Mouse (Mus musculus): ENCODE measurements at regions not wholly inside any gene's neighbourhood (a gene's known extent, or its start where the extent isn't known, plus 50 kb on each side); places are given as distances from the start of the nearest gene placed in this dataset.

- intact Hi-C loops (cut with DNase I) = no loop called here
- no peak for DNase-seq
Measured at GRCm38 (mm10) chr7:113108442-113109000, 98.7 kb upstream of the Arntl start.

GRCm38 (mm10) chr7:113109481-113109880, 97.8 kb upstream of the Arntl start:
- intact Hi-C loops (cut with DNase I) = no loop called here
- DNase-seq = no peak

- intact Hi-C loops (cut with DNase I) = no loop called here
- DNase-seq = no peak
Measured at GRCm38 (mm10) chr7:113110867-113111508, 96.3 kb upstream of the Arntl start.

- intact Hi-C loops (cut with DNase I) = no loop called here
- no peak for DNase-seq
Measured at GRCm38 (mm10) chr7:113113266-113113893, 93.9 kb upstream of the Arntl start.

GRCm38 (mm10) chr7:113117599-113117998, 89.7 kb upstream of the Arntl start:
- no peak for DNase-seq
- intact Hi-C loops (cut with DNase I) = no loop called here

GRCm38 (mm10) chr7:113121911-113122319, 85.3 kb upstream of the Arntl start:
- no peak for DNase-seq
- intact Hi-C loops (cut with DNase I) = no loop called here

GRCm38 (mm10) chr7:113126010-113126409, 81.3 kb upstream of the Arntl start:
- intact Hi-C loops (cut with DNase I) = no loop called here
- no peak for DNase-seq

- intact Hi-C loops (cut with DNase I) = no loop called here
- DNase-seq = no peak
Measured at GRCm38 (mm10) chr7:113130552-113130951, 76.7 kb upstream of the Arntl start.

GRCm38 (mm10) chr7:113131945-113132538, 75.2 kb upstream of the Arntl start:
- peak; percentile 81 to 85 for DNase-seq
- intact Hi-C loops (cut with DNase I) = loop anchor here (1.0 kb wide), 2 partner anchors 212 to 755 kb away; no protein-coding TSS in a partner anchor

- DNase-seq = no peak
- intact Hi-C loops (cut with DNase I) = no loop called here
Measured at GRCm38 (mm10) chr7:113133891-113134290, 73.4 kb upstream of the Arntl start.

GRCm38 (mm10) chr7:113140011-113140438, 67.2 kb upstream of the Arntl start:
- DNase-seq = no peak
- intact Hi-C loops (cut with DNase I) = loop anchor here (10.0 kb wide), 1 partner anchor 295 kb away; no protein-coding TSS in a partner anchor

- no peak for DNase-seq
- intact Hi-C loops (cut with DNase I) = loop anchor here (10.0 kb wide), 1 partner anchor 293 kb away; no protein-coding TSS in a partner anchor
Measured at GRCm38 (mm10) chr7:113141846-113142683, 65.2 kb upstream of the Arntl start.

- peak; percentile 83 to 90 for DNase-seq
- intact Hi-C loops (cut with DNase I) = loop anchor here (1.0 to 10.0 kb wide), 4 partner anchors 24 to 291 kb away; no protein-coding TSS in a partner anchor
Measured at GRCm38 (mm10) chr7:113143552-113143951, 63.7 kb upstream of the Arntl start.

- intact Hi-C loops (cut with DNase I) = loop anchor here (5.0 to 10.0 kb wide), 2 partner anchors 62 to 290 kb away; partner anchors contain the start of gene Arntl
- no peak for DNase-seq
Measured at GRCm38 (mm10) chr7:113145046-113145445, 62.2 kb upstream of the Arntl start.

GRCm38 (mm10) chr7:113146108-113146507, 61.2 kb upstream of the Arntl start:
- DNase-seq = no peak
- intact Hi-C loops (cut with DNase I) = loop anchor here (5.0 to 10.0 kb wide), 2 partner anchors 61 to 289 kb away; partner anchors contain the start of gene Arntl

GRCm38 (mm10) chr7:113146526-113146925, 60.7 kb upstream of the Arntl start:
- intact Hi-C loops (cut with DNase I) = loop anchor here (5.0 to 10.0 kb wide), 2 partner anchors 61 to 288 kb away; partner anchors contain the start of gene Arntl
- no peak for DNase-seq

GRCm38 (mm10) chr7:113147391-113148332, 59.6 kb upstream of the Arntl start:
- intact Hi-C loops (cut with DNase I) = loop anchor here (5.0 to 10.0 kb wide), 2 partner anchors 60 to 287 kb away; partner anchors contain the start of gene Arntl
- peak; percentile 69 to 72 for DNase-seq

GRCm38 (mm10) chr7:113148700-113149099, 58.6 kb upstream of the Arntl start:
- intact Hi-C loops (cut with DNase I) = loop anchor here (5.0 to 10.0 kb wide), 2 partner anchors 59 to 286 kb away; partner anchors contain the start of gene Arntl
- DNase-seq = no peak

All from heart, postnatal 14 days (tissue).